Mouse (Mus musculus) embryonic facial prominence, embryonic 15.5 days (tissue): ENCODE measurements around the gene Gpm6b. TPM values are rescaled to one million over a fixed set of nuclear protein-coding genes. Genes with fewer than 3 reads are reported as not detected.
A peak's percentile ranks its signal among the peaks of the same experiment; 100 is the strongest.

ENCODE experiments used
- ATAC-seq: fragments of 200-750 bp; cut with Nextera tagmentation; 2 replicates; pipeline ENCODE4 v1.8.0; 2017; ENCODE audit warnings: low read depth, moderate TSS enrichment; ENCODE audit not compliant: insufficient number of reproducible peaks, low FRiP score, low TSS enrichment
- H3K27ac ChIP-seq: fragments of 300-500 bp; sonication (generic); replicated peaks from 2 replicates; pipeline ENCODE4 v1.5.1; 2015; ENCODE audit warnings: mild to moderate bottlenecking, inconsistent platforms
- H3K27me3 ChIP-seq: fragments of 300-500 bp; sonication (generic); 2 replicates; pipeline ENCODE4 v1.6.1; 2015; ENCODE audit warnings: inconsistent platforms
- H3K36me3 ChIP-seq: fragments of 300-500 bp; sonication (generic); 2 replicates; pipeline ENCODE4 v1.6.1; 2015; ENCODE audit warnings: mild to moderate bottlenecking, inconsistent platforms
- H3K4me1 ChIP-seq: fragments of 300-500 bp; sonication (generic); 2 replicates; pipeline ENCODE4 v1.6.1; 2015; ENCODE audit warnings: inconsistent platforms
- H3K4me2 ChIP-seq: fragments of 300-500 bp; sonication (generic); replicated peaks from 2 replicates; pipeline ENCODE4 v1.6.1; 2015; ENCODE audit warnings: mild to moderate bottlenecking, inconsistent platforms
- H3K4me3 ChIP-seq: fragments of 300-500 bp; sonication (generic); replicated peaks from 2 replicates; pipeline ENCODE4 v1.5.1; 2015; ENCODE audit warnings: mild to moderate bottlenecking, inconsistent platforms
- H3K9ac ChIP-seq: fragments of 300-500 bp; sonication (generic); 2 replicates; pipeline ENCODE4 v1.6.1; 2015; ENCODE audit warnings: inconsistent platforms
- H3K9me3 ChIP-seq: fragments of 300-500 bp; sonication (generic); replicated peaks from 2 replicates; pipeline ENCODE4 v1.6.1; 2016; ENCODE audit warnings: inconsistent platforms
- WGBS: fragments of 180-500 bp; shearing (Covaris S2); methylation state at CpG from one replicate; pipeline ENCODE4 v1.1.7; 2015; 5-methylcytosine and 5-hydroxymethylcytosine counted together
- polyA plus RNA-seq: library from polyadenylated mRNA; unstranded; fragments of >200 nt; fragmentation: Nextera tagmentation; extraction: Ambion mirVana; gene quantifications from 2 replicates; pipeline ENCODE4 v1.2.1, GENCODE M21; 2015

The Gpm6b gene
- 27.8 and 28.5 TPM in 2 replicates for polyA plus RNA-seq

DNA sequence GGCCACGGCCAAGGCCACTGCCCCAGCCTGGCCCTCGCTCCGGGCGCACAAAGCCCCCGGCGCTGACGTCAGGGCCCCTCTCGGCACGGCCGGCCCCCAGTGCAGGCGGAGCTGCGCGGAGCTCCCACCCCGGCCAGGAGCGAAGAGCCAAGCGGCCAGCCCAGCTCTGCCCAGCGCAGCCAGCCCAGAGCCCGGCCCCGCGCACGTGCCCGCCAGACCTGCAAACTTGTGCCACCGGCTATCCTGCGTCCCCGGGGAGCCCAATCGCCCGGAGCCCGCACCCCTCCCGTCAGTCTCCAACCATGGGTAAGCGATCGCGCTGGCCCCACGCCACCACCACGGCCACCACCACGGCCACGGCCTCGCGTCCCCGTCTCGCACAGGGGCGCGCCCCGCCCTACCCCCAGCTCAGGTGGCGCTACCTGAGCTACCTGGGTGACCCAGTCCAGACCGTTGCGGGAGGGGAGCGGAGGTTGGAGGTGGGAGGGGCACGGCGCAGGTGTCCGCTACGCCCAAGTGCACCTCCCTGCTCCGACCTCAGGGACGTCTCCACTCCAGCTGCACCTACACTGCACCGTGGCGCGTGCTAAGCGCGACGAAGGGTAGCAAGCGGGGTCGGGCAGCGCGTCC, at the start of gene Gpm6b:
Gpm6b (plus strand) TSS at position 81 of the 630 bp plus-strand sequence.
- Histone ChIP-seq H3K9ac (peak within 1 kb of the TSS; percentile 15), H3K4me1 (no peaks in the 10 kb centered on the region), H3K36me3 (no peaks in the 10 kb centered on the region), H3K27ac (no peak within 1 kb of the TSS), H3K4me3 (peak within 1 kb of the TSS; percentile 53), H3K27me3 (peaks cover 24% of the 10 kb centered on the region), H3K4me2 (peak within 1 kb of the TSS; percentile 91), H3K9me3 (no peaks in the 10 kb centered on the region)
- WGBS = 28% methylated on average over 49 of the region's 63 CpGs
- ATAC-seq = peak; percentile 86

DNA sequence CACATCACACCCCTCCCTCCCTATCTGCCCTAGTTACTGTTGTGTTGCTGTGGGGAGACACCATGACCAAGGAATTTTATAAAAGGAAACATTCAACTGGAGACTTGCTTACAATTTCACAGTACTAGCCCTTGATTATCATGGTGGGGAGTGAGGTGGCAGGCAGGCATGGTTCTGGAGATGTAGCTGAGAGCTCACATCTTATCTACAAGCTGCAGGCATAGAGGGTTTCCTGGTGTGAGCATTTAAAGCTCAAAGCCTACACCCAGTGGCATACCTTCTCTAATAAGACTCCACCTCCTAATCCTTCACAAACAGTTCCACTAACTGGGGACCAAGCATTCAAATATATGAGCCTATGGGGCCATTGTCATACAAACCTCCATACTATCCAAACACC, 42.4 kb upstream of the Gpm6b start:
- Histone ChIP-seq H3K9me3 (no peaks in the 10 kb centered on the region), H3K4me2 (no peak overlapping the region), H3K27ac (no peak overlapping the region), H3K4me1 (no peaks in the 10 kb centered on the region), H3K36me3 (no peaks in the 10 kb centered on the region), H3K4me3 (no peak overlapping the region), H3K9ac (no peak overlapping the region), H3K27me3 (no peaks in the 10 kb centered on the region)
- no peak for ATAC-seq

- no peak overlapping the region for H3K9ac ChIP-seq
- no peaks in the 10 kb centered on the region for H3K9me3 ChIP-seq
- ATAC-seq = no peak
- WGBS = 90% methylated on average over 2 of the region's 2 CpGs
- no peak overlapping the region for H3K4me3 ChIP-seq
- H3K4me2 ChIP-seq = no peak overlapping the region
- no peaks in the 10 kb centered on the region for H3K27me3 ChIP-seq
- H3K36me3 ChIP-seq = no peaks in the 10 kb centered on the region
- H3K4me1 ChIP-seq = no peaks in the 10 kb centered on the region
- no peak overlapping the region for H3K27ac ChIP-seq
These were observed 40.4 kb upstream of the Gpm6b start for GRCm38 (mm10) chrX:166198266-166198665.

DNA sequence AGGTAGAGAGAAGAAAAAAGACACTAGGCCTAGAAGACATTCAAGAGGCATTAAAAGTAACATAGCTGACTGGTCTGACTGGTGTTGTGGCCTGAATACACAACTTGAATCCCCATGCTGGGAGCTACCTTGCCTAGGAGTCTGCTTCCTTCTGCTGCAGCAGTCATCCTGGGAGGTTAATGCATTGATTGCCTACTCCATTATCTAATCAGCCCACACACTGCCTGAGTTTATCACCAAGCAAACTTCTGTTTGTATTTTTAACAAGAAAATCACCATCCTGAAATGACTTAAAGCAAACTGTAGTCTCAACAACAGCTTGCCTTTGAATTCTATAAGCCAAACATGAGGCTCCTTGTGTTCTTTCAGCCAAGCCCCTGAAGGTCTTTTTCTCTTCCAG, 38.9 kb upstream of the Gpm6b start:
- no peak overlapping the region for H3K4me3 ChIP-seq
- no peaks in the 10 kb centered on the region for H3K4me1 ChIP-seq
- H3K9me3 ChIP-seq = no peaks in the 10 kb centered on the region
- no peak overlapping the region for H3K27ac ChIP-seq
- H3K36me3 ChIP-seq = no peaks in the 10 kb centered on the region
- no peak for ATAC-seq
- no peaks in the 10 kb centered on the region for H3K27me3 ChIP-seq
- no peak overlapping the region for H3K4me2 ChIP-seq
- no peak overlapping the region for H3K9ac ChIP-seq

DNA sequence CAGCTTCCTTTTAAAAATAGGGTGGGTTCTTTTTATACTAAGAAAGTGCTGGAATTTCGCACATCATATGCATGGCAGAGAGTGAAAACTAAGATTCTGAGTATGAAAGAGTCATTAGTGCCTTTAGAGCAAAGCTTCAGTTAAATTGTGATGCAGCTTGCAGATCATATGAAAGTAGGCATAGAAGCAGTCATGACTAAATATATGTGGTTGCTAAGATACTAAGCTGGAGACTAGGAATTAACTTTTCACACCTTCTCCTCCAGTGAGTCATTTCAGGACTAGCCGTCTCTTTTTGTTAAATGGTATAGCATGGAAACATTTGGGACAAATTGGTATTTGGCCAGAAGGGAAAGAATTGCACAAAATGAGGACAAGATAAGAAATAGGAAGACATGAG, 24.1 kb upstream of the Gpm6b start:
- Histone ChIP-seq H3K4me1 (no peaks in the 10 kb centered on the region), H3K4me3 (no peak overlapping the region), H3K9me3 (no peaks in the 10 kb centered on the region), H3K4me2 (no peak overlapping the region), H3K27ac (no peak overlapping the region), H3K36me3 (no peaks in the 10 kb centered on the region), H3K27me3 (peaks cover 13% of the 10 kb centered on the region; the same call in 1 of the 2 replicates), H3K9ac (no peak overlapping the region)
- no peak for ATAC-seq
- WGBS = 83% methylated on average over 2 of the region's 2 CpGs

- H3K27me3 ChIP-seq = peaks cover 13% of the 10 kb centered on the region; the same call in 1 of the 2 replicates
- no peaks in the 10 kb centered on the region for H3K36me3 ChIP-seq
- H3K9ac ChIP-seq = no peak overlapping the region
- no peak overlapping the region for H3K4me2 ChIP-seq
- no peak overlapping the region for H3K27ac ChIP-seq
- no peak for ATAC-seq
- no peaks in the 10 kb centered on the region for H3K4me1 ChIP-seq
- 71% methylated on average over 6 of the region's 6 CpGs for WGBS
- no peaks in the 10 kb centered on the region for H3K9me3 ChIP-seq
- no peak overlapping the region for H3K4me3 ChIP-seq
These were observed 22.5 kb upstream of the Gpm6b start for GRCm38 (mm10) chrX:166216248-166216647.

DNA sequence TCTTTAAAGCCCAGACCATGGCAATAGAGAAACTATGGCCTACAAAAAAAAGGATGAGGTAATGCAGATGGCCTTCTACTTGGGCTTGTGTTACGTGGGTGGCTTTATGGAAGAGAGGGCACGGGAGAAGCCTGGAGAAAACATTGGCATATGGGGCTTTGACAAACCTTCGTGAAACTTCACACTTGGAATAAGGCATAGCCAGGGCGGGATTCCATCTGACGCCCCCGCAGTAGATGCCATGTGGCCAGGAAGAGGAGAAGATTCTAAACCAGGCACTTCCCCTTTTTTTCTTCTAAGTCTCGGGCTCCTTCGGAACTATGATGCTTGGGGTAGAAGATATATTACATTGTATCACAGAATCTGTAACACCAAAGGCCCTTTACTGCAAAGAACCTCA, 22.0 kb upstream of the Gpm6b start:
- H3K36me3 ChIP-seq = no peaks in the 10 kb centered on the region
- 85% methylated on average over 8 of the region's 8 CpGs for WGBS
- H3K9ac ChIP-seq = no peak overlapping the region
- no peak overlapping the region for H3K4me3 ChIP-seq
- peaks cover 13% of the 10 kb centered on the region; the same call in 1 of the 2 replicates for H3K27me3 ChIP-seq
- H3K9me3 ChIP-seq = no peaks in the 10 kb centered on the region
- H3K27ac ChIP-seq = no peak overlapping the region
- no peaks in the 10 kb centered on the region for H3K4me1 ChIP-seq
- H3K4me2 ChIP-seq = no peak overlapping the region
- no peak for ATAC-seq

GRCm38 (mm10) chrX:166219331-166219730, 19.4 kb upstream of the Gpm6b start:
- WGBS = 61% methylated on average over 5 of the region's 5 CpGs
- Histone ChIP-seq H3K27ac (no peak overlapping the region), H3K27me3 (no peaks in the 10 kb centered on the region; the same call in 1 of the 2 replicates), H3K4me2 (no peak overlapping the region), H3K36me3 (no peaks in the 10 kb centered on the region), H3K4me3 (no peak overlapping the region), H3K4me1 (no peaks in the 10 kb centered on the region), H3K9ac (no peak overlapping the region), H3K9me3 (no peaks in the 10 kb centered on the region)
- ATAC-seq = no peak

GRCm38 (mm10) chrX:166226856-166227255, 11.9 kb upstream of the Gpm6b start:
- no peak for ATAC-seq

DNA sequence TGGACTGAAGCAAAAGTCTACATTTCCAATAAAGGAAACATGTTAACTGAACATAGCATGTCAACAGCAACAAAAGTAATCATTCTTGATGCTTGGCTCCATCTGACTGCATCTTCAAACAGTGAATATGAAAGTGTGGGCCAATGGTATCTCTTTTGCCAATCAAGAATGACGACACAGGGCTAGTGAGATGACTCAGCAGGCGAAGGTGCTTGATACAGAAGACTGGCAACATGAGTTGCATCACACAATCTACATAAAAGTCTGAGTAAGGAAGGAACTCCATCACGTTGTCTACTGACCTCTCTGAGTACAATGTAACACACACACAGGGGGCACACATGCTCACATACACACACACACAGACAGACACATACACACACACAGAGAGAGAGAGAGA, 9.0 kb upstream of the Gpm6b start:
- H3K36me3 ChIP-seq = no peaks in the 10 kb centered on the region
- ATAC-seq = no peak
- no peak overlapping the region for H3K9ac ChIP-seq
- no peak overlapping the region for H3K4me3 ChIP-seq
- WGBS = 71% methylated on average over 3 of the region's 3 CpGs
- H3K4me2 ChIP-seq = no peak overlapping the region
- peaks cover 13% of the 10 kb centered on the region for H3K27me3 ChIP-seq
- no peaks in the 10 kb centered on the region for H3K9me3 ChIP-seq
- H3K4me1 ChIP-seq = no peaks in the 10 kb centered on the region
- no peak overlapping the region for H3K27ac ChIP-seq

More at GRCm38 (mm10) chrX:166226856-166227255, 11.9 kb upstream of the Gpm6b start:
- Histone ChIP-seq H3K9me3 (no peaks in the 10 kb centered on the region), H3K36me3 (no peaks in the 10 kb centered on the region), H3K27ac (no peak overlapping the region), H3K27me3 (peaks cover 3% of the 10 kb centered on the region; the same call in 1 of the 2 replicates), H3K4me3 (no peak overlapping the region), H3K9ac (no peak overlapping the region), H3K4me1 (no peaks in the 10 kb centered on the region), H3K4me2 (no peak overlapping the region)
- 77% methylated on average over 5 of the region's 5 CpGs for WGBS

DNA sequence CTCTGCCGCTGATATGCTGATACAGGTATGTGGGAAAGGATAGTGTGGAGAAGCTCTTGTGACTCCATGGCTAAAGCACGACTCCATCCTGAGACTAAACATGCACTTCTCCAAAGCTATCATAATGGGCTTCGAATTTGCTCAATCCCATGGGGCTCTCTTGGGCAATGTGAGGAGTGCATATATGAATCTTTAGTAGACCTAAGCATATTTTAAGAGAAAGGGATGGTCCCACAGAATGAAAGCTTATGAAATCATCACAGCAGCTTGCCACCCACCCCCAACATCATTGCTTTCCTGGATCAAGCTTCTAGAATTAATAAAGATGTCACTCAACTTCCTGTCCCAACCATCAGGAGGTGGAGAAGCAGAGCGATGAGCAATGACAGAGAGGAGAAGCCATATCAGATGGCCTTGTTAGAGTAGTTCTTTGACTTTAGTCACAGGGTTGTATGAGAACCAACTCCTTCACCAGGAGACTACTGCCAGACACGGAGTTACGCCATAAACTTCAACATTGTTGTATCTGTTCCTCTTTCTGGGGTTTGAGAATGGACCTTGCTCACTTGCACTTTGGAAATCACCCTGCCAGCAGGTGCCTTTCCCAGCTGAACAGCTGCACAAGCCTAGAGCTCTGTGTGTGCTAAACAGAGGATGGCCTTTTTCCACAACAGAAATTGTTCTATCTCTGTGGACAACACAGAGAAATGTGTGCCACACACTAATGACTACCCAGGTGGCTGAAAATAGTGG, 8.0 kb upstream of the Gpm6b start:
- H3K27ac ChIP-seq = no peak overlapping the region
- 83% methylated on average over 6 of the region's 6 CpGs for WGBS
- ATAC-seq = no peak

More for the DNA sequence above, 8.0 kb upstream of the Gpm6b start:
- Histone ChIP-seq H3K9me3 (no peaks in the 10 kb centered on the region), H3K4me2 (no peak overlapping the region), H3K4me3 (no peak overlapping the region), H3K27me3 (peaks cover 13% of the 10 kb centered on the region), H3K4me1 (no peaks in the 10 kb centered on the region), H3K9ac (no peak overlapping the region), H3K36me3 (no peaks in the 10 kb centered on the region)
